Mouse (Mus musculus): Measurements from ENCODE around the gene Fsd2. TPM values are rescaled to one million over a fixed set of nuclear protein-coding genes. Genes with fewer than 3 reads are reported as not detected.
A peak's percentile ranks its signal among the peaks of the same experiment; 100 is the strongest.

Fsd2 gene
- polyA plus RNA-seq, 1 experiment from 2014 or later, result 0.16 TPM

DNA sequence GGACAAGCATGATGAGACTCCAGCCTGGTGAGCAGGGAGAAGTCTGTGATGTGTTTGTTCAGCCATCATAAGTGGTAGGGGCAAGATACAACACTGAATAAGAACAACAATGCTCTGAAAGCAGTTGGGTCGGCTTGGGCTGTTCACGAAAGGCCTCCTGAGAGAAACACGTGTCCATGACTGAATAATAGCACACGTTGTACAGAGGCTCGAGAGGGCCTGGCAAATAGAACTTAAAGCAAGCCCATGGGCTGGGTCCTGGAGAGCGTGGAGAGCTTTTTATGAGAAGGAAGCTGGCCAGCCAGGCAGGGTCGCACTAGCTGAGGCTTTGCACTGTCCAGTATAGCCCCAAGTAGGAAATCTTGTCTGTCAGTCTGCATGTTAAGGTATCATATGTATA is 11.7 kb upstream of the Fsd2 start:
- Histone ChIP-seq H3K4me1 (ENCODE audit: control insufficient read depth, insufficient read depth, low read length) (no peaks in the 10 kb centered on the region), H3K36me3 (ENCODE audit: control insufficient read depth, insufficient read depth, low read length) (peaks cover 2% of the 10 kb centered on the region; the same call in 1 of the 2 replicates), H3K27ac (ENCODE audit: low read depth, low read length) (no peak overlapping the region), H3K9ac (ENCODE audit: low read length) (no peak overlapping the region), H3K4me3 (ENCODE audit: low read depth, low read length) (no peak overlapping the region), H3K4me2 (ENCODE audit: low read depth) (no peak overlapping the region), H3K9me3 (ENCODE audit: control insufficient read depth, low read length) (no peaks in the 10 kb centered on the region), H3K27me3 (ENCODE audit: control insufficient read depth, insufficient read depth, low read length) (no peaks in the 10 kb centered on the region)
- 87% methylated on average over 7 of the region's 7 CpGs for WGBS
- DNase-seq (ENCODE audit: low spot score) (no peak), ATAC-seq (ENCODE audit: insufficient read depth, low FRiP score, low TSS enrichment) (no peak)

DNA sequence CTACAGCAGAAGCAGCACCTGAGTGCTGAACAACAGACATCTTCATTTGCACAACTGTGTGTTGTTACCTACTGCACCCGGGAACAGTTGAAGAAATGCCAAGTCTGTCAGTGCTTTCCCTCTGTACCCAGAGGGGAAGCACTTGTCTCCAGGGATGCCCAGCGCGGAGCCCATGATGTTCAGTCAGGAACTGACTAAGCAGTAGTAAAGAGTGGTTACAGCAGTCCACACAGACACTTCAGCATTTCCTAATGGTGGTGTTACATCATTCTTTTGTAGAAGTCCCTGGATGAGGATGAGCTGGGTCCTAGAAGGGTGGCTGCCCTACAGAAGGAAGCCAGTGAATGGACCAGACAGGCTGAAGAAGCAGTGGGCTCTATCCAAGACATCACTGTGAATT is 11.1 kb upstream of the Fsd2 start:
- Histone ChIP-seq H3K9ac (ENCODE audit: low read length) (no peak overlapping the region), H3K27ac (ENCODE audit: low read depth, low read length) (no peak overlapping the region), H3K4me2 (ENCODE audit: low read depth) (no peak overlapping the region), H3K4me3 (ENCODE audit: low read depth, low read length) (no peak overlapping the region), H3K9me3 (ENCODE audit: control insufficient read depth, low read length) (no peaks in the 10 kb centered on the region), H3K36me3 (ENCODE audit: control insufficient read depth, insufficient read depth, low read length) (peaks cover 2% of the 10 kb centered on the region; the same call in 1 of the 2 replicates), H3K27me3 (ENCODE audit: control insufficient read depth, insufficient read depth, low read length) (no peaks in the 10 kb centered on the region), H3K4me1 (ENCODE audit: control insufficient read depth, insufficient read depth, low read length) (no peaks in the 10 kb centered on the region)
- WGBS, result 93% methylated on average over 3 of the region's 3 CpGs
- ATAC-seq (ENCODE audit: insufficient read depth, low FRiP score, low TSS enrichment) (no peak), DNase-seq (ENCODE audit: low spot score) (no peak)

DNA sequence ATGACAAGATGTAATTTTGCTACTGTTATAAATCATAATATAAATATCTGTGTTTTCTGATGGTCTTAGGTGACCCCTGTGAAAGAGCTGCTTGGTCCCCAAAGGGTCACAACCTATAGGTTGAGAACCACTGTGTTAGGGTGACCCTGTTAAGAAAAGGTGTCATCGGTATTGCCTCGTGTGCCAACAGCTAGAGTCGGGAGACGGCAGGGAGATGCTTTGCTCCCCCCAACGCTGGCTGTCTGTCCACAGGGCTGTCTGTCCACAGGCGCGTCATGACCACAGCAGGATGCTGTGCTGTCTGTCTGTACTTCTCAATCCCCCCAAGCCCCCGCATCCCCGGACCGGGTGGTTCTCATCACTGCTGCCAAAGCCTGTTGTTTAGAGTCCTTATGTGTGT is 8.9 kb upstream of the Fsd2 start:
- Histone ChIP-seq H3K4me2 (ENCODE audit: low read depth) (no peak overlapping the region), H3K9ac (ENCODE audit: low read length) (no peak overlapping the region), H3K4me3 (ENCODE audit: low read depth, low read length) (no peak overlapping the region), H3K27me3 (ENCODE audit: control insufficient read depth, insufficient read depth, low read length) (no peaks in the 10 kb centered on the region), H3K4me1 (ENCODE audit: control insufficient read depth, insufficient read depth, low read length) (no peaks in the 10 kb centered on the region), H3K9me3 (ENCODE audit: control insufficient read depth, low read length) (no peaks in the 10 kb centered on the region), H3K36me3 (ENCODE audit: control insufficient read depth, insufficient read depth, low read length) (peaks cover 2% of the 10 kb centered on the region; the same call in 1 of the 2 replicates), H3K27ac (ENCODE audit: low read depth, low read length) (no peak overlapping the region)
- 93% methylated on average over 10 of the region's 10 CpGs for WGBS
- ATAC-seq (ENCODE audit: insufficient read depth, low FRiP score, low TSS enrichment), result no peak
- no peak for DNase-seq (ENCODE audit: low spot score)

DNA sequence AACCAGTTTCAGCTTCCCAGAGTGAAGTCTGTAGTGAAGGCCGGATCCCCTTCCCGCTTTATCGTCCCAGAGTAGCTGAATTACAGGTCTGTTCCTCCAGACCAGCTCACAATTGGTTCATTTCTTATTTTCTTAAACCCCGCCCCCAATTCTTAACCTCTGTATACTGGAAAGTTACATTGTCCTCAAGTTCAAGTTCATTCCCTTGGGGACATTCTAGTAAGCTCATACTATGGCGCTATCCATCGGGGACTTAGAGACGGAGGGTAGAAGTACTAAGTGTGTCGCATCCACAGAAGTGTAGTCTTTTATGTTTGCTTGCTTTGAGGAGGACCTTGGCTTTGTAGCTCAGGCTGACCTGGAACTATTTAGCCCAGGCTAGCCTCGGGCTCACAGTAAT is 7.1 kb upstream of the Fsd2 start:
- H3K9me3 ChIP-seq (ENCODE audit: control insufficient read depth, low read length), result no peaks in the 10 kb centered on the region
- no peaks in the 10 kb centered on the region for H3K36me3 ChIP-seq (ENCODE audit: control insufficient read depth, insufficient read depth, low read length)
- no peaks in the 10 kb centered on the region for H3K27me3 ChIP-seq (ENCODE audit: control insufficient read depth, insufficient read depth, low read length)
- no peak for DNase-seq (ENCODE audit: low spot score)
- no peak for ATAC-seq (ENCODE audit: insufficient read depth, low FRiP score, low TSS enrichment)
- H3K4me3 ChIP-seq (ENCODE audit: low read depth, low read length), result no peak overlapping the region
- no peak overlapping the region for H3K4me2 ChIP-seq (ENCODE audit: low read depth)
- H3K4me1 ChIP-seq (ENCODE audit: control insufficient read depth, insufficient read depth, low read length), result no peaks in the 10 kb centered on the region
- no peak overlapping the region for H3K9ac ChIP-seq (ENCODE audit: low read length)
- H3K27ac ChIP-seq (ENCODE audit: low read depth, low read length), result no peak overlapping the region
- 94% methylated on average over 9 of the region's 9 CpGs for WGBS

DNA sequence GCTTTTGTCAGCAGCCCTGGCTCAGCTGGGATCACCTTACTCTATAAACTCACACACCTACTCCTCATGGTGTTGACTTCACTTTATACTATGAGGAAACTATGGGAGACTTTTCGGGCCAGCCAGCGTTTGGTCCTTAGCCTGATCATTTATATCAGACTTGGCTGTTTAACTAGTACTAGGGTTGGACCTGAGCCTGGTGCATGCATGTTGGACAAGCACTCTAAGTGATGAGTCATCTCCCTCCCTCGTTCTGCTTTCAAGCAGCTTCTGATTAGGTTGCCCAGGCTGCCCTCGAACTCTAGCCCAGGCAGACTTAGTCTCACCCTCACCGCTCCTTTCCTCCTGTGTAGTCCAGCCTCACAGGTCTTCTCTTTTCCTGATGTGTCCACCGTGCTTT is 6.7 kb upstream of the Fsd2 start:
- ATAC-seq (ENCODE audit: insufficient read depth, low FRiP score, low TSS enrichment) (no peak), DNase-seq (ENCODE audit: low spot score) (no peak)
- H3K4me2 ChIP-seq (ENCODE audit: low read depth), result no peak overlapping the region
- H3K4me3 ChIP-seq (ENCODE audit: low read depth, low read length), result no peak overlapping the region
- H3K9me3 ChIP-seq (ENCODE audit: control insufficient read depth, low read length), result no peaks in the 10 kb centered on the region
- no peaks in the 10 kb centered on the region for H3K4me1 ChIP-seq (ENCODE audit: control insufficient read depth, insufficient read depth, low read length)
- H3K27me3 ChIP-seq (ENCODE audit: control insufficient read depth, insufficient read depth, low read length), result no peaks in the 10 kb centered on the region
- no peak overlapping the region for H3K27ac ChIP-seq (ENCODE audit: low read depth, low read length)
- no peak overlapping the region for H3K9ac ChIP-seq (ENCODE audit: low read length)
- 95% methylated on average over 6 of the region's 6 CpGs for WGBS
- H3K36me3 ChIP-seq (ENCODE audit: control insufficient read depth, insufficient read depth, low read length), result no peaks in the 10 kb centered on the region

DNA sequence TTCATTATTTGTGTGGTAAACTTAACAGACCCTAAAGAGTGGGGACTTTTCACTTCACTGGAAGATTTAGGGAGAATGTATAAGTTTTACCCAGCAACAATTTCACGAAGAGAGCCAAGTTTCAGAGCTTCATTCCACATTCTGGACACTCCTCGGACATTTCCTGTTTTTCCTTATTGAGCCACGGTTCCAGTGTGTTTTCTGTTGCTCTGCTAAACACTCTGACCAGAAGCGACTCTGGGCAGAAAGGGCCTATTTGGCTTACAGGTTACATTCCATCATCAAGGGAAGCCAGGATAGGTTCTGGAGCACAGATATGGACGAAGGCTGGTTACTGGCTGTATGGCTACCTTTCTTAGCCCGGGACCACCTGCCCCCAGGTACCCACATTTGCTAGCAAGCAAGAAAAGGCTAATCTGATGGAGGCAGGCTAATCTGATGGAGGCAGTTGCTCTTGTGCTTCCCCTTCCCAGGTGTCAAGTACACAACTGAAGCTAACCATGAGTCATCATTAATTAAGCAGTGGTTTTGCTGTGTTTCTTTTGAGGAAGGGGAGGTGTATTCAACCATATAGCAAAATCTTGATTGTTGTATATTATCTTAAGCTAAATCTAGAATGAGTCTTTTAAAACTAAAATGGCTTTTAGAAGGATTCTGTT is 6.0 kb upstream of the Fsd2 start:
- no peak for DNase-seq (ENCODE audit: low spot score)
- Histone ChIP-seq H3K9me3 (ENCODE audit: control insufficient read depth, low read length) (no peaks in the 10 kb centered on the region), H3K27ac (ENCODE audit: low read depth, low read length) (no peak overlapping the region), H3K9ac (ENCODE audit: low read length) (no peak overlapping the region), H3K4me3 (ENCODE audit: low read depth, low read length) (no peak overlapping the region), H3K36me3 (ENCODE audit: control insufficient read depth, insufficient read depth, low read length) (no peaks in the 10 kb centered on the region), H3K27me3 (ENCODE audit: control insufficient read depth, insufficient read depth, low read length) (no peaks in the 10 kb centered on the region), H3K4me2 (ENCODE audit: low read depth) (no peak overlapping the region), H3K4me1 (ENCODE audit: control insufficient read depth, insufficient read depth, low read length) (no peaks in the 10 kb centered on the region)
- whole genome bisulfite sequencing, result 87% methylated on average over 6 of the region's 6 CpGs
- no peak for ATAC-seq (ENCODE audit: insufficient read depth, low FRiP score, low TSS enrichment)

DNA sequence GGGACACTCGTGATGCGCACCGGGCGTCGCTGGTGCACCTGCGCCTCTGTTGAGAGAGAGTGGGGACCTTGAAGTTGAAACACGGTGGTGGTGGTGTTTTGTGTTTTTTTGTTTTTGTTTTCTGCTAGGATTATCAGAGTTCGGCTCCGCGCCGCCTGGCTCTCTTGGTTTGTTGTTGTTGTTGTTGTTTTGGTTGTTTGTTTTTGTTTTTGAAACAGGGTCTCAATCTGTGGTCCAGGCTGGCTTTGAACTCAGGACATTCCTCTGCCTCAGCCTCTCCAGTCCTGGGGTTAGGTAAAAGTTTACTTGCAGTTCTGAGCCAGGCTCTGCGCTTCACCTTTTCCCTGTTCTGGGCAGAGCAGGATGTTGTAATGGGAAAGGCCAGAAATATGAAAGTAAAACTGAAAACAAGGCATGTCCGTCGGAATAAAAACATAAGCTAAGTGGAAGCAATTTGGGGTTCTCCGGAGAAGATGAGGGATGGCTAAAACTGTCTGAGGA is 5.2 kb upstream of the Fsd2 start:
- Histone ChIP-seq H3K27ac (ENCODE audit: low read depth, low read length) (peak overlapping the region; percentile 88; the same call in 1 of the 2 replicates), H3K36me3 (ENCODE audit: control insufficient read depth, insufficient read depth, low read length) (no peaks in the 10 kb centered on the region), H3K4me1 (ENCODE audit: control insufficient read depth, insufficient read depth, low read length) (no peaks in the 10 kb centered on the region), H3K9me3 (ENCODE audit: control insufficient read depth, low read length) (no peaks in the 10 kb centered on the region), H3K9ac (ENCODE audit: low read length) (peak overlapping the region; percentile 82), H3K4me2 (ENCODE audit: low read depth) (peak overlapping the region; percentile 70), H3K27me3 (ENCODE audit: control insufficient read depth, insufficient read depth, low read length) (no peaks in the 10 kb centered on the region), H3K4me3 (ENCODE audit: low read depth, low read length) (peak overlapping the region; percentile 82)
- 23% methylated on average over 15 of the region's 15 CpGs for WGBS
- DNase-seq (ENCODE audit: low spot score) (no peak), ATAC-seq (ENCODE audit: insufficient read depth, low FRiP score, low TSS enrichment) (no peak)

DNA sequence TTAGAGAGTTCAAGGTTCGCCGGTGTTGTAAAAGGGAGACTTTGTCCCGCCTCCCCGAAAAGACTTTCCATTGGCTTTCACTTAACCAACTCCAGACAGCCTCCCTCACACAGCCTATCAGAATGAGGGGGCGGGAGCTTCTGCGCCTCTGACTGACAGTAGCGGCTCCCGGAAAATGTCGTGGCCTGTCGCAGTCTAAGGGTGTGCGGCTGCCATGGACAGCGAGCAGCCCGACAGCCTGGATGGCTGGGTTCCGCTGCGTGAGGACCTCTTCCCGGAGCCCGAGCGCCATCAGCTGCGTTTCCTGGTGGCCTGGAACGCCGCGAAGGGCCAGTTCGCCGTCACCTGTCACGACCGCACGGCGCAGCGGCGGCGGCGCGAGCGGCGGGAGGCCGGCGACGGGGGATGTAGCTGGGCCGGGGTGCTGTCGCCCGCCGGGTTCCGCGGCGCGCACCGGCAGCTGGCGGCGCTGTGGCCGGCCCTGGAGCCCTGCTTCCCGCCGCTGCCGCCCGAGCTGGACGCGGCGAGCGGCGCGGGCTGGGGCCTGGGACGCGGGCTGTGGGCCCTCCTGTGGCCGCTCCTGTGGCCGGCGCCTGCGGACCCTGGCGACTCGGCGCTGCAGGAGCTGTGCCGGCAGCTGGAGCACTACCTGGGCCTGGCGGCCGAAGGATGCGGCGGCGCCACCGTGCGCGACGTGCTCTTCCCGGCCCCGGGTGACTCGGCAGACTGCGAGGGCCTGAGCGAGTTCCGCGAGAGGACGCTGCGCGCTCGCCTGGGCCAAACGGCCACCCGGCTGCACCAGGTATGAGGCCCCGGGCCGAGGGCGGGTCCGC is 4.6 kb upstream of the Fsd2 start, which contains the start of gene Whamm:
Whamm (plus strand) TSS at position 159 of the 833 bp plus-strand sequence.
- under 1% methylated on average over 90 of the region's 96 CpGs for WGBS
- ATAC-seq (ENCODE audit: insufficient read depth, low FRiP score, low TSS enrichment), result peak; percentile 100

More for the DNA sequence above, 4.6 kb upstream of the Fsd2 start, which contains the start of gene Whamm:
- Histone ChIP-seq H3K9me3 (ENCODE audit: control insufficient read depth, low read length) (no peaks in the 10 kb centered on the region), H3K4me3 (ENCODE audit: low read depth, low read length) (peak within 1 kb of the TSS; percentile 82), H3K27me3 (ENCODE audit: control insufficient read depth, insufficient read depth, low read length) (no peaks in the 10 kb centered on the region), H3K27ac (ENCODE audit: low read depth, low read length) (peak within 1 kb of the TSS; percentile 88), H3K9ac (ENCODE audit: low read length) (peak within 1 kb of the TSS; percentile 82), H3K4me2 (ENCODE audit: low read depth) (peak within 1 kb of the TSS; percentile 70), H3K36me3 (ENCODE audit: control insufficient read depth, insufficient read depth, low read length) (no peaks in the 10 kb centered on the region), H3K4me1 (ENCODE audit: control insufficient read depth, insufficient read depth, low read length) (no peaks in the 10 kb centered on the region)
- peak; percentile 91 for DNase-seq (ENCODE audit: low spot score)

All from neural tube, embryonic 11.5 days (tissue).